Mouse (Mus musculus) thymus, adult 2 months (tissue): ENCODE data around the gene Sh3pxd2a.

Source experiments
- CTCF ChIP-seq: fragments of 200-500 bp; IDR thresholded peaks from 2 replicates; pipeline ENCODE4 v1.5.1; 2012; ENCODE audit warnings: mild to moderate bottlenecking, control low read depth, low read length, moderate library complexity, borderline replicate concordance; ENCODE audit not compliant: control insufficient read depth, poor library complexity, insufficient read depth; ENCODE audit errors: extremely low read depth
- POLR2A ChIP-seq: fragments of 200-500 bp; IDR thresholded peaks from 2 replicates; pipeline ENCODE4 v1.6.1; 2012; ENCODE audit warnings: mild to moderate bottlenecking, low read length, control low read depth, moderate library complexity; ENCODE audit not compliant: control insufficient read depth, poor library complexity, insufficient read depth; ENCODE audit errors: extremely low read depth

GRCm38 (mm10) chr19:47508771-47509281 lies 44.6 kb upstream of the Sh3pxd2a start:
- no peak for TF ChIP-seq CTCF
- TF ChIP-seq POLR2A: no peak
